Mouse (Mus musculus) layer of hippocampus, adult 8-10 months (tissue): ENCODE measurements around the gene Usp18. TPM values are rescaled to one million over a fixed set of nuclear protein-coding genes. Genes with fewer than 3 reads are reported as not detected.

ENCODE experiments used
- DNase-seq, 2 experiments: peaks; one replicate each; pipeline ENCODE4 v3.0.0; 2022; ENCODE audit warnings: low spot score in 2 of 2
- total RNA-seq, 4 experiments: library from RNA; stranded (reverse); gene quantifications; 2 replicates each; pipeline ENCODE4 v1.2.4; 2022

The Usp18 gene
- total RNA-seq, 4 experiments from 2014 or later: 0.50 to 3.1 (median 2.8) TPM; not detected in 1

DNA sequence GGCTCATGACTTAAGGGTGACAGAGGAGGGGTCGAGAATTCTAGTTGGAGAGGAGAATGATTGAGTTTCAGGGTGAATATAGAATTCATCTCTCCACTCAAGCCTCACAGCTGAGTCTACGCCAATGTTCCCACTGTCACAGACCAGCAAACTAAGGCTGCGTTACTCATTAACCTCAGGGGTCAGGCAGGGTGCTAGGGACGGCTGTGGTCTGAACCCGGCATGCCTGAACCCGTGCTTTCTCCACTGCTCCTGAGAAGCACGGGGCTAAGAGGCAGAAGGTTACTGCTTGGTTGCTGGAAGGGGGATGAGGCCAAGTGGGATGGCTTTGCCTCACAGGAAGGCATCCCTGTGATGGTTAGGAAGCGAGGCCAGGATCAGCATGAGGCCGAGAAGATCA, 54.8 kb downstream of the Usp18 start:
- no peak for DNase-seq

- no peak for DNase-seq
These were observed 57.9 kb downstream of the Usp18 start for GRCm38 (mm10) chr6:121303466-121304220.

GRCm38 (mm10) chr6:121304630-121305029, 58.9 kb downstream of the Usp18 start:
- DNase-seq: no peak

DNA sequence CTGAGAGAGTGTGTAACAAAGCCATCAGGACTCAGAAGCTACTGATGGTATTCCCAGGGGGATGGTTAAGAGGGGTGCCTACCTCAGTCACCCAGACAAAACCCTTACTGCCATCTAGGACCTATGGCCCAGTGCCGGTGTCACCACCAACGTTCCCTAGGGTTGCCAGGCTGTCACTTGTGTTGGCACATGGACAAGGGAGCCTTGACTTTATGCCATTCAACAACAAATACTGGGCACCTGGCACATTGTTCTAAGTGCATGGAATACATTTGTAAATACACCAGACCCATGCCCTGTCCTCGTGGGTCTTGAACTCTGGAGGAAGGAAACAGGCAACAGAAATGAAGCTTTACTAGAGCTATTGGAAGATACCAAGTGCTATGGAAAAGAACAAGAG, 59.9 kb downstream of the Usp18 start:
- DNase-seq: no peak

DNA sequence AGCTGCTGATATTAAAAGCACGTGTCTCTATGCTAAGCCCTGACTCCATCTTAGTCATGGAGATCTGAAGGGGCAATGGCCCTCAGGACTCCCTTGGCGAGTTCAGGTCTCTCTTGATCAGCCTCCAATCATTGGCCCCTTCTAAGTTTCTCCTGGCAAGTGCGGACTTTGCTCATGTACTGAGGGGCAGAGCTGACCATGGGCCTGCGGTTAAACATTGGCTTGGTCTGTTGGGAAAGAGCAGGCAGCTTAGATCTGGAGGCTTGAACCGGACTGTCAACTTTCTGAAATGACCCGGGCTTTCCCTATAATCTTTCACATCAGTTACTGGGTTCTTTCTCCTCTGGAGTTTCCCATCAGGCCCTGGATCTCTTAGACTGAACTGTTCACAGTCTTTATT, 65.3 kb downstream of the Usp18 start:
- no peak for DNase-seq

DNA sequence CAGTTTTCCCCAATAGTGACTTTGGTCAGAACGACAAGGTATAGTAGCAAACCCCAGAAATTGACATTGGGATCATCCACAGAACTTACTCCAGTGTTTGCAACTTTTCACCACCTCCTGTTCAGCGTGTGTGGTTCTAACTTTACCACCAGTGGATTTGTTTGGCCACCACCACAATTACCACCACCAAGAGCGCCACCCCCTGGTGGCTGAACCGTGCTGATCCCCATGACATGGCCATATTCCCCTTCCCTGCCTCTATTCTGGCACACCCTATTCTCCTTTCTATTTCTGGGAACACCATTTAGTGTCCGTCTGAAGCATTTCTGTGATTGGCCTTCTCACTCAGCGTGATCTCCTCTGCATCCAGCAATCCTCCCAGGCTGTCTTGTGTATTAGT, 73.4 kb downstream of the Usp18 start:
- DNase-seq: no peak

Other genes starting within 250 kb of the Usp18 start
- 100 to 1,000 TPM in 1 of 4 experiments, 10 to 100 TPM in 3; 78.3 to 102 (median 90.8) TPM for gene Mical3, start 114.9 kb upstream of the Usp18 start, total RNA-seq
- 10 to 100 TPM; 12.1 to 14.2 (median 13.1) TPM for gene Pex26, start 62.2 kb upstream of the Usp18 start, total RNA-seq
- gene Tuba8, start 35.2 kb upstream of the Usp18 start, total RNA-seq: 1 to 10 TPM; 6.5 to 7.9 (median 7.0) TPM
- gene Slc6a13, start 54.3 kb downstream of the Usp18 start, total RNA-seq: 10 to 100 TPM; 10.7 to 18.0 (median 14.9) TPM
- 1 to 10 TPM; 1.5 to 4.5 (median 2.6) TPM for gene Slc6a12, start 97.2 kb downstream of the Usp18 start, total RNA-seq
- 100 to 1,000 TPM; 129 to 156 (median 139) TPM for gene Iqsec3, start 227.8 kb downstream of the Usp18 start, total RNA-seq